7 mouse cellular contexts compared by ENCODE assay signal in the genomic region with DNA sequence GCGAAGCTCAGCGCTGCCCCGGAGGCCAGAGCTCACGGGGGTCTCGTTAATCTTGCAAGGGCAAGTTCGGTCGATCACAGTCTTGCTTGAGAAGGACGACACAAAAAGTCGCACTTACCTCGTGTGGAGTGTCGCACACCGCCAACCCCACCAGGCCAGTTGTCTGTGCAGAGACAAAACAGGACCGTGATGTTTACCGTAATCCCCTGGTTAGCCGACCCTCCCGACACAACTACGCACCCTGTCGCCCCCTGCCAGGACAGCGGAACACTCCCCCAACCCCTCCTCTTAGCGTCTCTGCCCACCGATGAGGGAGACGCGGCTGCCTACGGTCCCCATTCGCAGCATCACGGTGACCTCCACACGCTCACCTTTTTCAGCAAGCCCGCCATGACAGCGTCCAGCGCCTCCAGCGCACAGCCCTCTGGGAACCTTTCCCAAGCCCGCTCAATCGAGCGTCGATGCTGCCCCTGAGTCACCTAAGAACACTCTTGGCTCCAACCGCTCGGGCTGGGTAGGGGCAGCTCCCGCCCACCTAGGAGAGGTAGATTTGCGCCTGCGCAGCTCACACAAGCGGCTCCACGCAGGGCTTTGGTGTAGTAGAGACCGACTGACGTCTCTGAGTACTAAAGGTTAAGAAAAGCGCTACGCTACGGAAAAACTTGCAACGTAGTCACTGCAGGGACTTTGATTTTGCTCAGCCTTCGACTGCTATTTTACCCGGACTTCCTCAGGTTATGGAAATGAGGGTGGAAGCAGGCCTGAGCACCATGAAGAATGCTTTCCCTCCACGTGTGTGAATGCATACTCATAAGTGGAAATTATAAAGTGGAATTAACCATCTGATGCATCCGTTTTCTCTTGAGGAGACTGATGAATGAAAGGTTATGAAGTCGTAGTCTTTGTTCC. TPM values are rescaled to one million over a fixed set of nuclear protein-coding genes. Genes with fewer than 3 reads are reported as not detected.
DNase-seq lines count a peak whose midpoint lies in the region; ATAC-seq lines count a peak whose summit lies in the region.

A gene (minus strand): TSS at position 859 of the 909 bp plus-strand sequence.

- no peak within 1 kb of the TSS for H3K27ac ChIP-seq in embryonic facial prominence, embryonic 11.5 days (replicated peaks; ENCODE audit: low read depth, low read length)
- H3K27ac ChIP-seq in limb, embryonic 10.5 days, result peak within 1 kb of the TSS; percentile 78
- peak within 1 kb of the TSS; percentile 44; the same call in 1 of the 2 replicates for H3K27ac ChIP-seq in midbrain, embryonic 13.5 days

- no peaks in the 10 kb centered on the region for H3K36me3 ChIP-seq in embryonic facial prominence, embryonic 11.5 days (replicated peaks; ENCODE audit: control insufficient read depth, insufficient read depth, low read depth, low read length)
- H3K36me3 ChIP-seq in limb, embryonic 10.5 days, result peaks cover 21% of the 10 kb centered on the region
- H3K36me3 ChIP-seq in midbrain, embryonic 13.5 days, result peaks cover 5% of the 10 kb centered on the region

- no peaks in the 10 kb centered on the region for H3K27me3 ChIP-seq in embryonic facial prominence, embryonic 11.5 days (ENCODE audit: control insufficient read depth, insufficient read depth, low read length)
- no peaks in the 10 kb centered on the region for H3K27me3 ChIP-seq in limb, embryonic 10.5 days (ENCODE audit: low read depth, poor library complexity, severe bottlenecking)
- no peaks in the 10 kb centered on the region for H3K27me3 ChIP-seq in midbrain, embryonic 13.5 days

- H3K4me3 ChIP-seq in embryonic facial prominence, embryonic 11.5 days (ENCODE audit: low read depth, low read length), result peak within 1 kb of the TSS; percentile 76
- H3K4me3 ChIP-seq in limb, embryonic 10.5 days, result peak within 1 kb of the TSS; percentile 72
- peak within 1 kb of the TSS; percentile 83 for H3K4me3 ChIP-seq in midbrain, embryonic 13.5 days (replicated peaks)

- H3K4me2 ChIP-seq in embryonic facial prominence, embryonic 11.5 days (ENCODE audit: low read depth, low read length), result peak within 1 kb of the TSS; percentile 64
- peak within 1 kb of the TSS; percentile 86 for H3K4me2 ChIP-seq in midbrain, embryonic 13.5 days (replicated peaks)

- H3K4me1 ChIP-seq in embryonic facial prominence, embryonic 11.5 days (ENCODE audit: control insufficient read depth, insufficient read depth, low read length), result no peaks in the 10 kb centered on the region
- peaks cover 13% of the 10 kb centered on the region for H3K4me1 ChIP-seq in limb, embryonic 10.5 days
- peaks cover 22% of the 10 kb centered on the region for H3K4me1 ChIP-seq in midbrain, embryonic 13.5 days (replicated peaks)

- peak; percentile 99 for ATAC-seq in embryonic facial prominence, embryonic 11.5 days (replicated peaks; ENCODE audit: insufficient number of reproducible peaks, low FRiP score, low TSS enrichment, low read depth)
- peak; percentile 93 for ATAC-seq in granulocyte monocyte progenitor cell, adult 5-6 weeks (replicated peaks; ENCODE audit: poor library complexity, severe bottlenecking)
- ATAC-seq in midbrain, embryonic 13.5 days, result peak; percentile 98

- peak; percentile 97 for DNase-seq in adrenal gland, postnatal 14 days
- DNase-seq in embryonic facial prominence, embryonic 11.5 days (ENCODE audit: low spot score), result peak; percentile 99
- DNase-seq in kidney, adult 11 months, result peak; percentile 97
- DNase-seq in limb, embryonic 10.5 days (ENCODE audit: low spot score), result peak; percentile 93
- DNase-seq in spleen, adult 12 weeks (ENCODE audit: low spot score), result peak; percentile 79

- WGBS in embryonic facial prominence, embryonic 11.5 days, result under 1% methylated on average over 53 of the region's 53 CpGs
- WGBS in limb, embryonic 10.5 days, result under 1% methylated on average over 53 of the region's 53 CpGs
- WGBS in midbrain, embryonic 13.5 days, result under 1% methylated on average over 53 of the region's 53 CpGs

- H3K9ac ChIP-seq in embryonic facial prominence, embryonic 11.5 days (replicated peaks; ENCODE audit: low read length), result peak within 1 kb of the TSS; percentile 66
- peak within 1 kb of the TSS; percentile 82 for H3K9ac ChIP-seq in midbrain, embryonic 13.5 days (replicated peaks)

- H3K9me3 ChIP-seq in embryonic facial prominence, embryonic 11.5 days (replicated peaks; ENCODE audit: control insufficient read depth, low read length), result no peaks in the 10 kb centered on the region
- H3K9me3 ChIP-seq in limb, embryonic 10.5 days (replicated peaks), result no peaks in the 10 kb centered on the region
- H3K9me3 ChIP-seq in midbrain, embryonic 13.5 days, result no peaks in the 10 kb centered on the region

RNA-seq across cellular contexts. Expression of the gene that starts here (rescaled TPM):
- 529 and 602 TPM in 2 replicates for total RNA-seq in adrenal gland, postnatal 14 days (2021)
- polyA plus RNA-seq in embryonic facial prominence, embryonic 11.5 days (2014; fragmentation: Nextera tagmentation; extraction: Ambion mirVana), result 296 and 300 TPM in 2 replicates
- total RNA-seq in granulocyte monocyte progenitor cell, adult 5-6 weeks (2014; fragmentation: Nextera tagmentation), result 168 and 178 TPM in 2 replicates
- total RNA-seq in granulocyte monocyte progenitor cell, adult 5-6 weeks (2017), result 309 and 362 TPM in 2 replicates
- polyA plus RNA-seq in limb, embryonic 10.5 days (2016; fragmentation: Nextera tagmentation; extraction: Ambion mirVana), result 267 TPM in 2 replicates
- 360 and 376 TPM in 2 replicates for polyA plus RNA-seq in midbrain, embryonic 13.5 days (2015; fragmentation: Nextera tagmentation; extraction: Ambion mirVana)
